Comparison of ENCODE assay signal across 22 mouse cellular contexts in genomic region chr19:45329039-45329438, GRCm38 (mm10). TPM values are rescaled to one million over a fixed set of nuclear protein-coding genes. Genes with fewer than 3 reads are reported as not detected.
DNase-seq lines count a peak whose midpoint lies in the region; ATAC-seq and TF ChIP-seq lines count a peak whose summit lies in the region.
"Had no signal": no experiment of that assay in that cellular context is flagged by ENCODE, and none has a peak within 500 bp of the region (broad histone marks: within the 10 kb centered on the region; RNA-seq: fewer than 3 reads in every experiment).

No protein-coding gene starts in this region.

- ATAC-seq in liver, embryonic 11.5 days (replicated peaks; ENCODE audit: low FRiP score), result no peak
- ATAC-seq in liver, postnatal 0 days, result no peak
- ATAC-seq in hindbrain, embryonic 14.5 days (ENCODE audit: low FRiP score), result no peak
- ATAC-seq: forebrain, embryonic 16.5 days; intestine, postnatal 0 days; lung, postnatal 0 days had no signal

- peaks cover 23% of the 10 kb centered on the region for H3K27me3 ChIP-seq in liver, embryonic 11.5 days (replicated peaks; ENCODE audit: control insufficient read depth, insufficient read depth, low read length)
- no peaks in the 10 kb centered on the region for H3K27me3 ChIP-seq in liver, postnatal 0 days (ENCODE audit: insufficient read depth, low read length)
- no peaks in the 10 kb centered on the region for H3K27me3 ChIP-seq in hindbrain, embryonic 14.5 days (ENCODE audit: control insufficient read depth, insufficient read depth, low read length)
- H3K27me3 ChIP-seq: CH12.LX had no signal

- no peak overlapping the region for H3K4me3 ChIP-seq in liver, embryonic 11.5 days (ENCODE audit: low read depth, low read length)
- no peak overlapping the region for H3K4me3 ChIP-seq in liver, postnatal 0 days (ENCODE audit: low read depth, low read length)
- H3K4me3 ChIP-seq in hindbrain, embryonic 14.5 days (replicated peaks; ENCODE audit: low read length), result no peak overlapping the region
- H3K4me3 ChIP-seq: erythroblast, embryonic 14.5 days; megakaryocyte, embryonic 14.5 days had no signal

- no peaks in the 10 kb centered on the region for H3K4me1 ChIP-seq in liver, embryonic 11.5 days (replicated peaks; ENCODE audit: control insufficient read depth, insufficient read depth, low read length)
- H3K4me1 ChIP-seq in liver, postnatal 0 days (ENCODE audit: insufficient read depth), result no peaks in the 10 kb centered on the region
- peaks cover 10% of the 10 kb centered on the region; the same call in 1 of the 2 replicates for H3K4me1 ChIP-seq in hindbrain, embryonic 14.5 days (replicated peaks; ENCODE audit: control insufficient read depth, insufficient read depth, low read length)

- H3K4me2 ChIP-seq in liver, embryonic 11.5 days, result no peak overlapping the region
- no peak overlapping the region for H3K4me2 ChIP-seq in liver, postnatal 0 days (ENCODE audit: low read depth, low read length)
- no peak overlapping the region for H3K4me2 ChIP-seq in hindbrain, embryonic 14.5 days (replicated peaks)

- no peak for TF ChIP-seq CTCF in liver, postnatal 0 days (IDR thresholded peaks at IDR 0.05; ENCODE audit: low read depth)

- WGBS in liver, embryonic 11.5 days, result 50% methylated on average over 3 of the region's 3 CpGs
- 74% methylated on average over 3 of the region's 3 CpGs for WGBS in liver, postnatal 0 days (ENCODE audit: insufficient replicate concordance)
- WGBS in hindbrain, embryonic 14.5 days, result 32% methylated on average over 3 of the region's 3 CpGs

- H3K27ac ChIP-seq in liver, embryonic 11.5 days (ENCODE audit: low read depth, low read length), result peak overlapping the region; percentile 15; the same call in 1 of the 2 replicates
- no peak overlapping the region for H3K27ac ChIP-seq in liver, postnatal 0 days (ENCODE audit: low read depth)
- peak overlapping the region; percentile 60 for H3K27ac ChIP-seq in hindbrain, embryonic 14.5 days
- H3K27ac ChIP-seq: kidney, postnatal 0 days; limb, embryonic 12.5 days; liver, embryonic 14.5 days; stomach, postnatal 0 days had no signal

- no peaks in the 10 kb centered on the region for H3K9me3 ChIP-seq in liver, embryonic 11.5 days (ENCODE audit: control insufficient read depth, low read length)
- no peaks in the 10 kb centered on the region for H3K9me3 ChIP-seq in liver, postnatal 0 days (ENCODE audit: low read length)
- H3K9me3 ChIP-seq in hindbrain, embryonic 14.5 days (ENCODE audit: control insufficient read depth, low read length), result no peaks in the 10 kb centered on the region
- H3K9me3 ChIP-seq: limb, embryonic 12.5 days had no signal

- TF ChIP-seq EP300 in liver, postnatal 0 days (IDR thresholded peaks at IDR 0.05; ENCODE audit: low read depth), result no peak

- no peaks in the 10 kb centered on the region for H3K36me3 ChIP-seq in liver, embryonic 11.5 days (ENCODE audit: control insufficient read depth, insufficient read depth, low read length)
- H3K36me3 ChIP-seq in liver, postnatal 0 days (replicated peaks; ENCODE audit: insufficient read depth, low read length), result no peaks in the 10 kb centered on the region
- H3K36me3 ChIP-seq in hindbrain, embryonic 14.5 days (replicated peaks; ENCODE audit: control insufficient read depth, insufficient read depth), result no peaks in the 10 kb centered on the region
- H3K36me3 ChIP-seq: limb, embryonic 12.5 days had no signal

- DNase-seq in gastrocnemius, adult 18-20 months (ENCODE audit: low spot score), result peak; percentile 39
- no peak for DNase-seq in gastrocnemius, postnatal 4 days (ENCODE audit: low spot score in 2 of 2)
- DNase-seq in liver, embryonic 11.5 days (ENCODE audit: low spot score), result no peak
- DNase-seq in liver, postnatal 0 days, result no peak
- peak; percentile 31 for DNase-seq in gastrocnemius, postnatal 10 days
- no peak for DNase-seq in hindbrain, embryonic 14.5 days (ENCODE audit: low spot score)
- no peak for DNase-seq in frontal cortex, postnatal 10 days (ENCODE audit: low spot score in 2 of 2)
- DNase-seq in kidney, postnatal 4 days, result no peak
- DNase-seq: adrenal gland, postnatal 10 days; cerebellum, adult 11 months; cerebellum, postnatal 36 days; right cerebral cortex, postnatal 14 days had no signal

- H3K9ac ChIP-seq in liver, embryonic 11.5 days (ENCODE audit: low read depth, low read length), result no peak overlapping the region
- H3K9ac ChIP-seq in liver, postnatal 0 days (replicated peaks), result no peak overlapping the region
- no peak overlapping the region for H3K9ac ChIP-seq in hindbrain, embryonic 14.5 days
- H3K9ac ChIP-seq: limb, embryonic 12.5 days; liver, embryonic 14.5 days had no signal

RNA-seq across cellular contexts. Expression of gene Btrc, which starts 34.5 kb away (rescaled TPM):
- total RNA-seq in gastrocnemius, adult 18-20 months (2021), result 10 to 100 TPM; 23.8 to 28.3 TPM
- total RNA-seq in gastrocnemius, postnatal 4 days (2021), result 10 to 100 TPM; 39.6 to 43.8 TPM
- 49.0 and 55.4 TPM in 2 replicates for polyA plus RNA-seq in liver, embryonic 11.5 days (2014; fragmentation: Nextera tagmentation; extraction: Ambion mirVana)
- 20.3 and 21.3 TPM in 2 replicates for polyA plus RNA-seq in liver, postnatal 0 days (2015; fragmentation: Nextera tagmentation; extraction: Ambion mirVana)
- total RNA-seq in gastrocnemius, postnatal 10 days (2021), result 10 to 100 TPM; 33.6 to 33.7 TPM
- 74.3 TPM in 2 replicates for polyA plus RNA-seq in hindbrain, embryonic 14.5 days (2014; fragmentation: Nextera tagmentation; extraction: Ambion mirVana)

Comparison
In these comparisons a context has a peak if more than half of its experiments do, and no peak if none do; other contexts are left out.
1. DNase-seq: peak in gastrocnemius, adult 18-20 months (single experiment) and gastrocnemius, postnatal 10 days (single experiment); none in gastrocnemius, postnatal 4 days (0 of 2), liver, embryonic 11.5 days (single experiment), liver, postnatal 0 days (single experiment), hindbrain, embryonic 14.5 days (single experiment), frontal cortex, postnatal 10 days (0 of 2) and kidney, postnatal 4 days (0 of 2).